Mouse (Mus musculus) bone marrow, adult 2 months (tissue): ENCODE results near the gene Stum.

ENCODE experiments used
- CTCF ChIP-seq: fragments of 200-500 bp; IDR thresholded peaks from 2 replicates; pipeline ENCODE4 v1.5.1; 2011; ENCODE audit warnings: low read length, control low read depth; ENCODE audit not compliant: control insufficient read depth, insufficient read depth
- POLR2A ChIP-seq: fragments of 200-500 bp; IDR thresholded peaks from 2 replicates; pipeline ENCODE4 v1.6.1; 2011; ENCODE audit warnings: low read depth, mild to moderate bottlenecking, control low read depth, low read length, borderline replicate concordance; ENCODE audit not compliant: control insufficient read depth

- no peak for TF ChIP-seq CTCF
- no peak for TF ChIP-seq POLR2A
Measured at GRCm38 (mm10) chr1:180393873-180394272, 89.4 kb downstream of the Stum start.
